Mouse (Mus musculus): ENCODE data around the gene Fam240a. TPM values are rescaled to one million over a fixed set of nuclear protein-coding genes. Genes with fewer than 3 reads are reported as not detected.

The Fam240a gene
- polyA plus RNA-seq, 1 experiment from 2014 or later, result not detected

GRCm38 (mm10) chr9:110890026-110890783, 26.5 kb downstream of the Fam240a start:
- Histone ChIP-seq H3K27ac (replicated peaks) (no peak overlapping the region), H3K4me2 (no peak overlapping the region), H3K4me1 (no peaks in the 10 kb centered on the region), H3K4me3 (replicated peaks) (no peak overlapping the region), H3K27me3 (replicated peaks) (no peaks in the 10 kb centered on the region), H3K36me3 (no peaks in the 10 kb centered on the region), H3K9me3 (replicated peaks) (no peaks in the 10 kb centered on the region), H3K9ac (replicated peaks) (no peak overlapping the region)
- no peak for ATAC-seq (ENCODE audit: low FRiP score)
- 16% methylated on average over 21 of the region's 21 CpGs for WGBS

- Histone ChIP-seq H3K4me3 (replicated peaks) (no peak overlapping the region), H3K36me3 (no peaks in the 10 kb centered on the region), H3K4me1 (no peaks in the 10 kb centered on the region), H3K4me2 (no peak overlapping the region), H3K27me3 (replicated peaks) (no peaks in the 10 kb centered on the region), H3K9me3 (replicated peaks) (no peaks in the 10 kb centered on the region), H3K9ac (replicated peaks) (no peak overlapping the region), H3K27ac (replicated peaks) (no peak overlapping the region)
- ATAC-seq (ENCODE audit: low FRiP score), result no peak
- 94% methylated on average over 14 of the region's 14 CpGs for WGBS
These were observed 27.7 kb downstream of the Fam240a start for GRCm38 (mm10) chr9:110888935-110889334.

GRCm38 (mm10) chr9:110887388-110888303, 29.0 kb downstream of the Fam240a start:
- Histone ChIP-seq H3K36me3 (no peaks in the 10 kb centered on the region), H3K4me3 (replicated peaks) (no peak overlapping the region), H3K4me1 (no peaks in the 10 kb centered on the region), H3K4me2 (no peak overlapping the region), H3K9me3 (replicated peaks) (no peaks in the 10 kb centered on the region), H3K9ac (replicated peaks) (no peak overlapping the region), H3K27ac (replicated peaks) (no peak overlapping the region), H3K27me3 (replicated peaks) (no peaks in the 10 kb centered on the region)
- ATAC-seq (ENCODE audit: low FRiP score), result no peak
- WGBS, result 72% methylated on average over 9 of the region's 9 CpGs

DNA sequence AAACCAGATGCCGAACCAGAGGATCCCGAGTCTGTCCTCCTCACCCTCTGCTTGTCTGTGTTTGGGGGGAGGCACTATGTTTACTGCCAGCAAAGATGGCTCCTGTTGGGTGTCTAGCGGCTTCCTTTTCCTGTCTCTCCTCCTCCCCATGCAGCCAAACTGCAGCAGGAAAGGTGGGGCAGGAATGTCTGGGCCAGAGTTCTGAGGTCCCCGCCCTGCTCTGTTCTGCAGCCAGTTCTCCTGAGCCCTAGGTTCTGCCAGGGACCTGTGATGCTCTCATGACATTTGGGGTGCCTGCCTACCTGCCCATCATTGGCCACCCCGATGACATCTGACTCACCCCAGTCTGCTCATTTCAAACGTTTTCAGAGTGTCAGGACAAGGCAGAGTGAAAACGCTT, 34.7 kb downstream of the Fam240a start:
- Histone ChIP-seq H3K4me1 (peaks cover 8% of the 10 kb centered on the region), H3K9ac (replicated peaks) (no peak overlapping the region), H3K27ac (replicated peaks) (no peak overlapping the region), H3K4me3 (replicated peaks) (no peak overlapping the region), H3K9me3 (replicated peaks) (no peaks in the 10 kb centered on the region), H3K4me2 (no peak overlapping the region), H3K27me3 (replicated peaks) (peaks cover 48% of the 10 kb centered on the region), H3K36me3 (no peaks in the 10 kb centered on the region)
- 78% methylated on average over 7 of the region's 7 CpGs for WGBS
- no peak for ATAC-seq (ENCODE audit: low FRiP score)

DNA sequence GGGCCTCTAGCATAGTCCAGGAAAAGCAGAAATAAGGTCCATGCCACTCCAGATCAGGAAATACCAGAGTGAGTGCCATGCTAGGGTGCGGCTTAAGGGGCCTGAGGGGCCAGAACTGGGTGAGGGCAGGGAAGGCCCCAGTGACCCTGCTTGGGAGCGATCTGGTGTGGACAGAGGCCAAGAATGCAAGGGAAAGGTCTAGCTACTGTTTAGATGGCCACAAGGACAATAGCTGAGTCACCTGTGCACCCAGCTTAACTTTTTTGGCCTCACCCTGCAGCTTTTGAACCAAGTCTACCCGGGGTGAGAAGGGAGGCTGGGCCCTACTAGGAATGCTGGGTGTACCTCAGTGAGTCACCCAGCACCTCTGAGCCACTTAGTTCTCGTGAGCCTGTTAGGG, 35.9 kb downstream of the Fam240a start:
- peaks cover 8% of the 10 kb centered on the region for H3K4me1 ChIP-seq
- H3K36me3 ChIP-seq, result no peaks in the 10 kb centered on the region
- H3K9ac ChIP-seq (replicated peaks), result peak overlapping the region; percentile 52; the same call in 1 of the 2 replicates
- H3K27me3 ChIP-seq (replicated peaks), result peaks cover 48% of the 10 kb centered on the region
- no peaks in the 10 kb centered on the region for H3K9me3 ChIP-seq (replicated peaks)
- peak overlapping the region; percentile 92 for H3K4me2 ChIP-seq
- peak overlapping the region; percentile 51 for H3K4me3 ChIP-seq (replicated peaks)
- WGBS, result 67% methylated on average over 4 of the region's 4 CpGs
- ATAC-seq (ENCODE audit: low FRiP score), result 0 out of 2 replicates have a peak, but pooled peaks have one; percentile 12
- no peak overlapping the region for H3K27ac ChIP-seq (replicated peaks)

- Histone ChIP-seq H3K9me3 (replicated peaks) (no peaks in the 10 kb centered on the region), H3K4me1 (peaks cover 13% of the 10 kb centered on the region), H3K4me2 (peak within 1 kb of the TSS; percentile 92), H3K27me3 (replicated peaks) (peaks cover 48% of the 10 kb centered on the region), H3K27ac (replicated peaks) (peak within 1 kb of the TSS; percentile 54), H3K36me3 (no peaks in the 10 kb centered on the region), H3K4me3 (replicated peaks) (peak within 1 kb of the TSS; percentile 51), H3K9ac (replicated peaks) (peak within 1 kb of the TSS; percentile 52)
- peak; percentile 60 for ATAC-seq (ENCODE audit: low FRiP score)
- WGBS, result under 1% methylated on average over 47 of the region's 57 CpGs
These were observed 36.6 kb downstream of the Fam240a start, which contains the start of gene Tmie for GRCm38 (mm10) chr9:110879998-110880561. Tmie (minus strand) TSS chr9:110880113.

- Histone ChIP-seq H3K4me3 (replicated peaks) (peak within 1 kb of the TSS; percentile 51), H3K27ac (replicated peaks) (peak within 1 kb of the TSS; percentile 54), H3K27me3 (replicated peaks) (peaks cover 48% of the 10 kb centered on the region), H3K9ac (replicated peaks) (peak within 1 kb of the TSS; percentile 52), H3K4me1 (peaks cover 21% of the 10 kb centered on the region), H3K4me2 (peak within 1 kb of the TSS; percentile 92), H3K9me3 (replicated peaks) (no peaks in the 10 kb centered on the region), H3K36me3 (no peaks in the 10 kb centered on the region)
- ATAC-seq (ENCODE audit: low FRiP score), result 0 out of 2 replicates have a peak, but pooled peaks have one; percentile 20
- WGBS, result 11% methylated on average over 12 of the region's 12 CpGs
These were observed 37.3 kb downstream of the Fam240a start, which contains the start of gene Als2cl for GRCm38 (mm10) chr9:110879191-110879920. Als2cl (plus strand) TSS chr9:110879870.

DNA sequence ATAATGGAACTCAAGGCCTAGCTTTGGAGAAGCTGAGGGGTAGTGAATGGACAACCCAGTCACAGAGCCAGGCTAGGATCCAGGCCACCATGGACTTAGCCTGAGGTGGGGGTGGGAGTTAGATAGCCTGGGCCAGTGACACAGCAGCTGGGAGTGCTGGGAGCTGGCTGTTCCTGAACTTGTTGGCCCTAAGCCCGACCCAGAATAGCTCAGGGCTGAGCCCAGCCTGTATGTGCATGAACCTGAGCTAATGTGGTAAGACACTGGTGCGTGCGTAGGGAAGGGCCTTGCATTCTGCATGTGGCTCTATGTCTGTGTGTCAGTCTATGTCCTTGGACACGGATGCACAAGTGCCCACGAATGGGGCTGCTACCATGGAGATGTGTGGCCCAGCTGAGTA, 38.8 kb downstream of the Fam240a start:
- H3K4me2 ChIP-seq, result no peak overlapping the region
- no peak overlapping the region for H3K9ac ChIP-seq (replicated peaks)
- H3K27ac ChIP-seq (replicated peaks), result no peak overlapping the region
- H3K27me3 ChIP-seq (replicated peaks), result peaks cover 54% of the 10 kb centered on the region
- H3K4me1 ChIP-seq, result peaks cover 34% of the 10 kb centered on the region
- H3K4me3 ChIP-seq (replicated peaks), result no peak overlapping the region
- 80% methylated on average over 5 of the region's 5 CpGs for WGBS
- H3K36me3 ChIP-seq, result no peaks in the 10 kb centered on the region
- H3K9me3 ChIP-seq (replicated peaks), result no peaks in the 10 kb centered on the region
- ATAC-seq (ENCODE audit: low FRiP score), result no peak

DNA sequence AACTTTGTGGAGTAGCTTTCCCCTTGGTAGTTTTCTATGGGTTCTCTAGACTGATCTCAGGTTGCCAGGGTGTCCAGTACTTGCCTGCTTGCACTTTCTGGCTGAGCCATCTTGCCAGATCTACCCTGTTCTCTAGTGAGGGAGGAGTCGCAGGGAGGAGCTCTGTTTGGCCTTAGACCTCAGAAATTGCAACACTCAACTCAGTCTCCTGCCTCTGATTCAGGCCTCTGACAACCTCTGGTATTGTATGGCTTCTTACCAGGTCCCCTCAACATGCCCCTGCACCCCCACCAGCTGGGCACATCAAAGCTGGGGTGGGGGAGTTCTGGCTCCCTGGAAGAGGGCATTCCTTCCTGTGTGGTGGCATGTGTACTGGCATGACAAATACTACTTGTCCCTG, 39.3 kb downstream of the Fam240a start:
- H3K9ac ChIP-seq (replicated peaks), result no peak overlapping the region
- no peak for ATAC-seq (ENCODE audit: low FRiP score)
- no peaks in the 10 kb centered on the region for H3K9me3 ChIP-seq (replicated peaks)
- 95% methylated on average over 1 of the region's 1 CpGs for WGBS
- peaks cover 34% of the 10 kb centered on the region for H3K4me1 ChIP-seq
- peaks cover 57% of the 10 kb centered on the region for H3K27me3 ChIP-seq (replicated peaks)
- no peak overlapping the region for H3K4me3 ChIP-seq (replicated peaks)
- no peak overlapping the region for H3K27ac ChIP-seq (replicated peaks)
- H3K36me3 ChIP-seq, result no peaks in the 10 kb centered on the region
- H3K4me2 ChIP-seq, result no peak overlapping the region

GRCm38 (mm10) chr9:110875288-110875695, 41.4 kb downstream of the Fam240a start:
- Histone ChIP-seq H3K27me3 (replicated peaks) (peaks cover 37% of the 10 kb centered on the region), H3K27ac (replicated peaks) (no peak overlapping the region; the same call in 1 of the 2 replicates), H3K36me3 (no peaks in the 10 kb centered on the region), H3K9me3 (replicated peaks) (no peaks in the 10 kb centered on the region), H3K4me3 (replicated peaks) (no peak overlapping the region), H3K9ac (replicated peaks) (no peak overlapping the region), H3K4me1 (peaks cover 28% of the 10 kb centered on the region), H3K4me2 (no peak overlapping the region)
- WGBS, result 28% methylated on average over 4 of the region's 6 CpGs
- ATAC-seq (ENCODE audit: low FRiP score), result no peak

All from neural tube, embryonic 15.5 days (tissue).